14 mouse cellular contexts compared by ENCODE assay signal in genomic region chr2:151910498-151910897, GRCm38 (mm10). TPM values are rescaled to one million over a fixed set of nuclear protein-coding genes. Genes with fewer than 3 reads are reported as not detected.
A peak's percentile ranks its signal among the peaks of the same experiment; 100 is the strongest.
DNase-seq lines count a peak whose midpoint lies in the region; ATAC-seq lines count a peak whose summit lies in the region.
"Had no signal": no experiment of that assay in that cellular context is flagged by ENCODE, and none has a peak within 500 bp of the region (broad histone marks: within the 10 kb centered on the region; RNA-seq: fewer than 3 reads in every experiment).

No protein-coding gene starts in this region.

- 50% methylated on average over 5 of the region's 5 CpGs for WGBS in heart, embryonic 12.5 days
- WGBS in lung, embryonic 16.5 days, result 37% methylated on average over 5 of the region's 5 CpGs
- WGBS in embryonic facial prominence, embryonic 14.5 days, result 32% methylated on average over 5 of the region's 5 CpGs
- WGBS in stomach, embryonic 15.5 days, result 41% methylated on average over 5 of the region's 5 CpGs

- no peak overlapping the region for H3K4me2 ChIP-seq in heart, embryonic 12.5 days
- no peak overlapping the region for H3K4me2 ChIP-seq in lung, embryonic 16.5 days (ENCODE audit: low read depth, low read length)
- no peak overlapping the region for H3K4me2 ChIP-seq in embryonic facial prominence, embryonic 14.5 days (ENCODE audit: low read depth, low read length)
- H3K4me2 ChIP-seq in stomach, embryonic 15.5 days, result no peak overlapping the region
- H3K4me2 ChIP-seq: liver, embryonic 13.5 days; midbrain, embryonic 13.5 days; neural tube, embryonic 12.5 days had no signal

- DNase-seq in heart, adult 11 months, result peak; percentile 90
- no peak for DNase-seq in lung, adult 18-20 months
- no peak for DNase-seq in embryonic facial prominence, embryonic 14.5 days (ENCODE audit: low spot score)
- no peak for DNase-seq in frontal cortex, adult 2 months (ENCODE audit: extremely low spot score in 1 of 2, low spot score in 1 of 2)
- DNase-seq in thymus, adult 18-20 months, result no peak
- DNase-seq: cerebellum, adult 11 months; liver, embryonic 13.5 days; lung, postnatal 36 days; retina, postnatal 1 day had no signal

- H3K27me3 ChIP-seq in heart, embryonic 12.5 days (replicated peaks), result peaks cover 15% of the 10 kb centered on the region; the same call in 1 of the 2 replicates
- H3K27me3 ChIP-seq in lung, embryonic 16.5 days (ENCODE audit: control insufficient read depth, insufficient read depth, low read depth, low read length), result no peaks in the 10 kb centered on the region
- H3K27me3 ChIP-seq in embryonic facial prominence, embryonic 14.5 days (replicated peaks; ENCODE audit: control insufficient read depth, insufficient read depth, low read length), result no peaks in the 10 kb centered on the region
- H3K27me3 ChIP-seq in stomach, embryonic 15.5 days (replicated peaks), result no peaks in the 10 kb centered on the region
- H3K27me3 ChIP-seq: liver, embryonic 13.5 days; midbrain, embryonic 13.5 days; neural tube, embryonic 12.5 days had no signal

- H3K4me3 ChIP-seq in heart, embryonic 12.5 days, result no peak overlapping the region
- H3K4me3 ChIP-seq in lung, embryonic 16.5 days (ENCODE audit: low read length), result no peak overlapping the region
- no peak overlapping the region for H3K4me3 ChIP-seq in embryonic facial prominence, embryonic 14.5 days (ENCODE audit: low read depth, low read length)
- no peak overlapping the region for H3K4me3 ChIP-seq in stomach, embryonic 15.5 days (replicated peaks)
- H3K4me3 ChIP-seq: liver, embryonic 13.5 days; midbrain, embryonic 13.5 days; neural tube, embryonic 12.5 days had no signal

- H3K27ac ChIP-seq in heart, embryonic 12.5 days (ENCODE audit: poor library complexity, severe bottlenecking), result no peak overlapping the region
- H3K27ac ChIP-seq in lung, embryonic 16.5 days (ENCODE audit: low read length), result no peak overlapping the region
- H3K27ac ChIP-seq in embryonic facial prominence, embryonic 14.5 days (replicated peaks; ENCODE audit: low read depth, low read length), result peak overlapping the region; percentile 44
- H3K27ac ChIP-seq in stomach, embryonic 15.5 days, result peak overlapping the region; percentile 44; the same call in 1 of the 2 replicates
- H3K27ac ChIP-seq: liver, embryonic 13.5 days; midbrain, embryonic 13.5 days; neural tube, embryonic 12.5 days had no signal

- no peaks in the 10 kb centered on the region for H3K36me3 ChIP-seq in heart, embryonic 12.5 days
- no peaks in the 10 kb centered on the region for H3K36me3 ChIP-seq in lung, embryonic 16.5 days (ENCODE audit: control insufficient read depth, insufficient read depth, low read length)
- no peaks in the 10 kb centered on the region for H3K36me3 ChIP-seq in embryonic facial prominence, embryonic 14.5 days (ENCODE audit: control insufficient read depth, insufficient read depth, low read length)
- H3K36me3 ChIP-seq in stomach, embryonic 15.5 days, result no peaks in the 10 kb centered on the region
- H3K36me3 ChIP-seq: liver, embryonic 13.5 days; midbrain, embryonic 13.5 days; neural tube, embryonic 12.5 days had no signal

- H3K9ac ChIP-seq in heart, embryonic 12.5 days, result no peak overlapping the region
- no peak overlapping the region for H3K9ac ChIP-seq in lung, embryonic 16.5 days (ENCODE audit: low read length)
- no peak overlapping the region for H3K9ac ChIP-seq in embryonic facial prominence, embryonic 14.5 days (ENCODE audit: low read depth, low read length)
- H3K9ac ChIP-seq in stomach, embryonic 15.5 days, result no peak overlapping the region
- H3K9ac ChIP-seq: liver, embryonic 13.5 days; midbrain, embryonic 13.5 days; neural tube, embryonic 12.5 days had no signal

- no peak for ATAC-seq in heart, embryonic 12.5 days (ENCODE audit: insufficient number of reproducible peaks, low FRiP score)
- ATAC-seq in lung, embryonic 16.5 days (ENCODE audit: low read depth), result 0 out of 2 replicates have a peak, but pooled peaks have one; percentile 21
- ATAC-seq in embryonic facial prominence, embryonic 14.5 days (ENCODE audit: low read depth), result peak; percentile 27; the same call in 1 of the 2 replicates
- peak; percentile 30; the same call in 1 of the 2 replicates for ATAC-seq in stomach, embryonic 15.5 days (ENCODE audit: insufficient read depth, low FRiP score, low read depth)

- H3K4me1 ChIP-seq in heart, embryonic 12.5 days (replicated peaks), result peaks cover 13% of the 10 kb centered on the region
- H3K4me1 ChIP-seq in lung, embryonic 16.5 days (replicated peaks; ENCODE audit: control insufficient read depth, insufficient read depth, low read length), result peaks cover 4% of the 10 kb centered on the region; the same call in 1 of the 2 replicates
- peaks cover 12% of the 10 kb centered on the region for H3K4me1 ChIP-seq in embryonic facial prominence, embryonic 14.5 days (ENCODE audit: control insufficient read depth, insufficient read depth, low read length)
- H3K4me1 ChIP-seq in stomach, embryonic 15.5 days, result peaks cover 11% of the 10 kb centered on the region; the same call in 1 of the 2 replicates

- no peaks in the 10 kb centered on the region for H3K9me3 ChIP-seq in heart, embryonic 12.5 days (replicated peaks)
- no peaks in the 10 kb centered on the region for H3K9me3 ChIP-seq in lung, embryonic 16.5 days (ENCODE audit: control insufficient read depth, low read length)
- no peaks in the 10 kb centered on the region for H3K9me3 ChIP-seq in embryonic facial prominence, embryonic 14.5 days (ENCODE audit: control insufficient read depth, low read length)
- no peaks in the 10 kb centered on the region for H3K9me3 ChIP-seq in stomach, embryonic 15.5 days
- H3K9me3 ChIP-seq: liver, embryonic 13.5 days; midbrain, embryonic 13.5 days; neural tube, embryonic 12.5 days had no signal

RNA-seq across cellular contexts. Expression of gene Angpt4, which starts 0.5 kb away (rescaled TPM):
- polyA plus RNA-seq in heart, embryonic 12.5 days (2016; fragmentation: Nextera tagmentation; extraction: Ambion mirVana), result 0.13 and 0.20 TPM in 2 replicates
- polyA plus RNA-seq in lung, embryonic 16.5 days (2015; fragmentation: Nextera tagmentation; extraction: Ambion mirVana), result 0.57 and 0.78 TPM in 2 replicates
- 0.64 and 1.1 TPM in 2 replicates for polyA plus RNA-seq in embryonic facial prominence, embryonic 14.5 days (2014; fragmentation: Nextera tagmentation; extraction: Ambion mirVana)
- polyA plus RNA-seq in stomach, embryonic 15.5 days (2015; fragmentation: Nextera tagmentation; extraction: Ambion mirVana), result 0.76 and 0.77 TPM in 2 replicates
- 0.26 and 0.32 TPM in 2 replicates for polyA plus RNA-seq in frontal cortex, adult 2 months (2012; rRNA removed)
- polyA plus RNA-seq: liver, embryonic 13.5 days had no signal

Comparison
In these comparisons a context has a peak if more than half of its experiments do, and no peak if none do; other contexts are left out.
1. H3K27ac ChIP-seq: peak in embryonic facial prominence, embryonic 14.5 days (single experiment) and stomach, embryonic 15.5 days (single experiment); none in heart, embryonic 12.5 days (single experiment) and lung, embryonic 16.5 days (single experiment).